Mouse (Mus musculus) G1E (cell line): ENCODE results near the gene Smg7.

ENCODE experiments used
- CTCF ChIP-seq: IDR thresholded peaks from 2 replicates; pipeline ENCODE4 v1.5.1; 2012; ENCODE audit warnings: low read depth, low read length, inconsistent platforms, mixed read lengths
- GATA1 ChIP-seq: IDR thresholded peaks from 2 replicates; pipeline ENCODE4 v1.6.1; 2012; ENCODE audit warnings: borderline replicate concordance, low read length, inconsistent platforms, mixed read lengths

GRCm38 (mm10) chr1:152820911-152821695 lies 81.3 kb downstream of the Smg7 start:
- TF ChIP-seq CTCF (no peak), GATA1 (no peak)
